8 mouse cellular contexts compared by ENCODE assay signal in genomic region chr7:44310285-44310877, GRCm38 (mm10). TPM values are rescaled to one million over a fixed set of nuclear protein-coding genes. Genes with fewer than 3 reads are reported as not detected.
A peak's percentile ranks its signal among the peaks of the same experiment; 100 is the strongest.
DNase-seq lines count a peak whose midpoint lies in the region; ATAC-seq lines count a peak whose summit lies in the region.

No protein-coding gene starts in this region.

- peak; percentile 22; the same call in 1 of the 2 replicates for ATAC-seq in forebrain, embryonic 11.5 days (replicated peaks; ENCODE audit: low FRiP score)
- ATAC-seq in neural tube, embryonic 13.5 days (ENCODE audit: low read depth), result peak; percentile 28

- peak overlapping the region; percentile 97 for H3K4me2 ChIP-seq in forebrain, embryonic 11.5 days (ENCODE audit: low read depth, low read length, severe bottlenecking)
- peak overlapping the region; percentile 86 for H3K4me2 ChIP-seq in neural tube, embryonic 13.5 days

- peaks cover 2% of the 10 kb centered on the region for H3K27me3 ChIP-seq in forebrain, embryonic 11.5 days (ENCODE audit: control insufficient read depth, insufficient read depth, low read length)
- 0 out of 2 replicates have a peak, but pooled peaks cover 6% of the 10 kb centered on the region for H3K27me3 ChIP-seq in neural tube, embryonic 13.5 days

- peak; percentile 22 for DNase-seq in adrenal gland, adult 2 months
- no peak for DNase-seq in adrenal gland, adult 18-20 months (ENCODE audit: low spot score in 2 of 2)
- peak; percentile 16 for DNase-seq in lung, postnatal 10 days
- DNase-seq in lung, postnatal 25 days (ENCODE audit: low spot score), result no peak
- peak; percentile 72 for DNase-seq in forebrain, embryonic 11.5 days (ENCODE audit: low spot score)
- DNase-seq in kidney, postnatal 14 days, result peak; percentile 44
- DNase-seq in urinary bladder, postnatal 10 days (ENCODE audit: low spot score), result no peak

- H3K4me1 ChIP-seq in forebrain, embryonic 11.5 days (replicated peaks; ENCODE audit: control insufficient read depth, insufficient read depth, low read length), result peaks cover 18% of the 10 kb centered on the region
- peaks cover 45% of the 10 kb centered on the region for H3K4me1 ChIP-seq in neural tube, embryonic 13.5 days (replicated peaks)

- H3K9me3 ChIP-seq in forebrain, embryonic 11.5 days (ENCODE audit: control insufficient read depth, low read length), result no peaks in the 10 kb centered on the region
- H3K9me3 ChIP-seq in neural tube, embryonic 13.5 days, result no peaks in the 10 kb centered on the region

- H3K36me3 ChIP-seq in forebrain, embryonic 11.5 days (ENCODE audit: control insufficient read depth, insufficient read depth, low read length), result no peaks in the 10 kb centered on the region
- peaks cover 27% of the 10 kb centered on the region; the same call in 1 of the 2 replicates for H3K36me3 ChIP-seq in neural tube, embryonic 13.5 days

- no peak overlapping the region for H3K27ac ChIP-seq in forebrain, embryonic 11.5 days (ENCODE audit: low read depth, low read length)
- peak overlapping the region; percentile 88 for H3K27ac ChIP-seq in neural tube, embryonic 13.5 days (replicated peaks)

- H3K9ac ChIP-seq in forebrain, embryonic 11.5 days (ENCODE audit: low read length), result peak overlapping the region; percentile 67
- peak overlapping the region; percentile 90 for H3K9ac ChIP-seq in neural tube, embryonic 13.5 days

- 0% methylated on average over 36 of the region's 40 CpGs for WGBS in forebrain, embryonic 11.5 days
- under 1% methylated on average over 39 of the region's 40 CpGs for WGBS in neural tube, embryonic 13.5 days

- H3K4me3 ChIP-seq in forebrain, embryonic 11.5 days (ENCODE audit: low read depth, low read length), result peak overlapping the region; percentile 53
- H3K4me3 ChIP-seq in neural tube, embryonic 13.5 days, result peak overlapping the region; percentile 64

RNA-seq across cellular contexts. Expression of gene Shank1, which starts 0.3 kb away (rescaled TPM):
- total RNA-seq in adrenal gland, adult 2 months (2021), result 1 to 10 TPM; 8.0 to 9.1 TPM
- 2.5 and 2.9 TPM in 2 replicates for polyA plus RNA-seq in adrenal gland, adult 2 months (2012; rRNA removed)
- total RNA-seq in adrenal gland, adult 18-20 months (2021), result 10 to 100 TPM in 1 of 2 experiments, 1 to 10 TPM in 1; 7.7 to 10.0 TPM
- 3.6 and 4.2 TPM in 2 replicates for polyA plus RNA-seq in forebrain, embryonic 11.5 days (2014; fragmentation: Nextera tagmentation; extraction: Ambion mirVana)
- polyA plus RNA-seq in neural tube, embryonic 13.5 days (2015; fragmentation: Nextera tagmentation; extraction: Ambion mirVana), result 26.5 and 27.7 TPM in 2 replicates

RNA-seq across cellular contexts. Expression of gene Clec11a, which starts 3.7 kb away (rescaled TPM):
- total RNA-seq in adrenal gland, adult 2 months (2021), result 1 to 10 TPM; 4.6 to 5.1 TPM
- 11.4 and 13.0 TPM in 2 replicates for polyA plus RNA-seq in adrenal gland, adult 2 months (2012; rRNA removed)
- 1 to 10 TPM; 3.8 to 4.4 TPM for total RNA-seq in adrenal gland, adult 18-20 months (2021)
- 3.2 TPM in 2 replicates for polyA plus RNA-seq in forebrain, embryonic 11.5 days (2014; fragmentation: Nextera tagmentation; extraction: Ambion mirVana)
- 2.8 TPM in 2 replicates for polyA plus RNA-seq in neural tube, embryonic 13.5 days (2015; fragmentation: Nextera tagmentation; extraction: Ambion mirVana)

RNA-seq across cellular contexts. Expression of gene Gm15517, which starts 49.1 kb away (rescaled TPM):
- total RNA-seq in adrenal gland, adult 2 months (2021), result not detected
- not detected in 2 replicates for polyA plus RNA-seq in adrenal gland, adult 2 months (2012; rRNA removed)
- total RNA-seq in adrenal gland, adult 18-20 months (2021), result not detected
- polyA plus RNA-seq in forebrain, embryonic 11.5 days (2014; fragmentation: Nextera tagmentation; extraction: Ambion mirVana), result not detected in 2 replicates
- not detected in 2 replicates for polyA plus RNA-seq in neural tube, embryonic 13.5 days (2015; fragmentation: Nextera tagmentation; extraction: Ambion mirVana)

RNA-seq across cellular contexts. Expression of gene Acp4, which starts 53.2 kb away (rescaled TPM):
- not detected for total RNA-seq in adrenal gland, adult 2 months (2021)
- polyA plus RNA-seq in adrenal gland, adult 2 months (2012; rRNA removed), result not detected in 2 replicates
- total RNA-seq in adrenal gland, adult 18-20 months (2021), result not detected
- 0.17 TPM in 1 of 2 replicates, not detected in the other for polyA plus RNA-seq in forebrain, embryonic 11.5 days (2014; fragmentation: Nextera tagmentation; extraction: Ambion mirVana)
- not detected in 2 replicates for polyA plus RNA-seq in neural tube, embryonic 13.5 days (2015; fragmentation: Nextera tagmentation; extraction: Ambion mirVana)

Comparison
In these comparisons a context has a peak if more than half of its experiments do, and no peak if none do; other contexts are left out.
1. DNase-seq: peak in adrenal gland, adult 2 months (single experiment), lung, postnatal 10 days (single experiment), forebrain, embryonic 11.5 days (single experiment) and kidney, postnatal 14 days (single experiment); none in adrenal gland, adult 18-20 months (0 of 2), lung, postnatal 25 days (single experiment) and urinary bladder, postnatal 10 days (single experiment).